ENCODE assay signal across 22 mouse cellular contexts in genomic region chr16:41786704-41787103, GRCm38 (mm10).
DNase-seq lines count a peak whose midpoint lies in the region; ATAC-seq lines count a peak whose summit lies in the region.
"Had no signal": no experiment of that assay in that cellular context is flagged by ENCODE, and none has a peak within 500 bp of the region (broad histone marks: within the 10 kb centered on the region; RNA-seq: fewer than 3 reads in every experiment).

No protein-coding gene starts in this region.

- peak; percentile 60 for ATAC-seq in midbrain, embryonic 12.5 days (ENCODE audit: low FRiP score, low read depth)
- ATAC-seq in forebrain, embryonic 14.5 days: peak; percentile 91
- ATAC-seq: activated CD4-positive, CD25-positive, alpha-beta regulatory T cell, adult 4 months; inflammation-experienced regulatory T-cells, adult 6 months; Patski had no signal

- H3K9ac ChIP-seq in midbrain, embryonic 12.5 days (replicated peaks): no peak overlapping the region
- H3K9ac ChIP-seq in forebrain, embryonic 14.5 days (ENCODE audit: low read length): no peak overlapping the region
- H3K9ac ChIP-seq: embryonic facial prominence, embryonic 15.5 days; heart, embryonic 13.5 days; hindbrain, embryonic 15.5 days had no signal

- H3K27me3 ChIP-seq in midbrain, embryonic 12.5 days: no peaks in the 10 kb centered on the region
- no peaks in the 10 kb centered on the region for H3K27me3 ChIP-seq in midbrain, embryonic 10.5 days (ENCODE audit: low read depth, poor library complexity, severe bottlenecking)
- H3K27me3 ChIP-seq in forebrain, embryonic 14.5 days (replicated peaks; ENCODE audit: control insufficient read depth, insufficient read depth, low read length): no peaks in the 10 kb centered on the region
- H3K27me3 ChIP-seq: embryonic facial prominence, embryonic 15.5 days; heart, embryonic 13.5 days; hindbrain, embryonic 15.5 days; Patski had no signal

- no peak overlapping the region for H3K4me3 ChIP-seq in midbrain, embryonic 12.5 days
- H3K4me3 ChIP-seq in midbrain, embryonic 10.5 days: no peak overlapping the region
- no peak overlapping the region for H3K4me3 ChIP-seq in forebrain, embryonic 14.5 days (ENCODE audit: low read depth, low read length)
- H3K4me3 ChIP-seq: embryonic facial prominence, embryonic 15.5 days; erythroblast, embryonic 14.5 days; gastrocnemius, adult 2 months; heart, embryonic 13.5 days; hindbrain, embryonic 15.5 days had no signal

- no peak overlapping the region for H3K27ac ChIP-seq in midbrain, embryonic 12.5 days (replicated peaks)
- no peak overlapping the region for H3K27ac ChIP-seq in midbrain, embryonic 10.5 days (replicated peaks)
- no peak overlapping the region for H3K27ac ChIP-seq in forebrain, embryonic 14.5 days (ENCODE audit: low read depth, low read length)
- H3K27ac ChIP-seq: embryonic facial prominence, embryonic 15.5 days; gastrocnemius, adult 2 months; heart, embryonic 13.5 days; hindbrain, embryonic 15.5 days had no signal

- no peaks in the 10 kb centered on the region for H3K4me1 ChIP-seq in midbrain, embryonic 12.5 days
- no peaks in the 10 kb centered on the region for H3K4me1 ChIP-seq in midbrain, embryonic 10.5 days
- peaks cover 18% of the 10 kb centered on the region for H3K4me1 ChIP-seq in forebrain, embryonic 14.5 days (ENCODE audit: control insufficient read depth, insufficient read depth, low read length)
- H3K4me1 ChIP-seq: embryonic facial prominence, embryonic 15.5 days; hindbrain, embryonic 15.5 days had no signal

- H3K4me2 ChIP-seq in midbrain, embryonic 12.5 days (replicated peaks): no peak overlapping the region
- H3K4me2 ChIP-seq in forebrain, embryonic 14.5 days (ENCODE audit: low read length): no peak overlapping the region
- H3K4me2 ChIP-seq: embryonic facial prominence, embryonic 15.5 days; heart, embryonic 13.5 days; hindbrain, embryonic 15.5 days had no signal

- no peaks in the 10 kb centered on the region for H3K9me3 ChIP-seq in midbrain, embryonic 12.5 days
- H3K9me3 ChIP-seq in midbrain, embryonic 10.5 days (replicated peaks): no peaks in the 10 kb centered on the region
- H3K9me3 ChIP-seq in forebrain, embryonic 14.5 days (replicated peaks; ENCODE audit: control insufficient read depth, low read length): no peaks in the 10 kb centered on the region
- H3K9me3 ChIP-seq: embryonic facial prominence, embryonic 15.5 days; heart, embryonic 13.5 days; hindbrain, embryonic 15.5 days had no signal

- H3K36me3 ChIP-seq in midbrain, embryonic 12.5 days: no peaks in the 10 kb centered on the region
- no peaks in the 10 kb centered on the region for H3K36me3 ChIP-seq in midbrain, embryonic 10.5 days
- H3K36me3 ChIP-seq in forebrain, embryonic 14.5 days (ENCODE audit: control insufficient read depth, insufficient read depth, low read length): no peaks in the 10 kb centered on the region
- H3K36me3 ChIP-seq: embryonic facial prominence, embryonic 15.5 days; heart, embryonic 13.5 days; hindbrain, embryonic 15.5 days had no signal

- DNase-seq in midbrain, embryonic 10.5 days (ENCODE audit: low spot score): no peak
- DNase-seq in brain, adult 2 months (ENCODE audit: low read depth, low spot score): peak; percentile 15
- DNase-seq in forebrain, embryonic 14.5 days (ENCODE audit: low spot score): peak; percentile 83
- peak; percentile 5 for DNase-seq in retina, postnatal 7 days (ENCODE audit: low read depth, low spot score)
- no peak for DNase-seq in layer of hippocampus, adult 9-11 months
- DNase-seq in neural tube, embryonic 10.5 days (ENCODE audit: extremely low spot score, low spot score): no peak
- DNase-seq: adrenal gland, adult 2 months; adrenal gland, postnatal 25 days; cerebellum, adult 11 months; cerebellum, adult 8-10 months; cerebellum, postnatal 14 days; gastrocnemius, adult 2 months; gastrocnemius, postnatal 25 days; heart, postnatal 36 days had no signal

- 70% methylated on average over 3 of the region's 3 CpGs for WGBS in midbrain, embryonic 12.5 days
- WGBS in midbrain, embryonic 10.5 days: 89% methylated on average over 3 of the region's 3 CpGs
- 17% methylated on average over 3 of the region's 3 CpGs for WGBS in forebrain, embryonic 14.5 days

Comparison
In these comparisons a context has a peak if more than half of its experiments do, and no peak if none do; other contexts are left out.
1. DNase-seq: peak in brain, adult 2 months (single experiment), forebrain, embryonic 14.5 days (single experiment) and retina, postnatal 7 days (single experiment); none in midbrain, embryonic 10.5 days (single experiment), layer of hippocampus, adult 9-11 months (single experiment) and neural tube, embryonic 10.5 days (single experiment).